Mouse (Mus musculus) kidney, embryonic 16.5 days (tissue): Measurements from ENCODE around the gene P2rx2. TPM values are rescaled to one million over a fixed set of nuclear protein-coding genes. Genes with fewer than 3 reads are reported as not detected.

Source experiments
- ATAC-seq: fragments of 200-750 bp; cut with Nextera tagmentation; 2 replicates; pipeline ENCODE4 v1.8.0; 2017; ENCODE audit warnings: moderate TSS enrichment; ENCODE audit not compliant: low FRiP score, low TSS enrichment
- H3K27ac ChIP-seq: fragments of 300-500 bp; sonication (generic); 2 replicates; pipeline ENCODE4 v1.5.1; 2014; ENCODE audit warnings: low read length
- H3K27me3 ChIP-seq: fragments of 300-500 bp; sonication (generic); 2 replicates; pipeline ENCODE4 v1.6.1; 2014; ENCODE audit warnings: low read length, control low read depth, mixed read lengths; ENCODE audit not compliant: insufficient read depth
- H3K36me3 ChIP-seq: fragments of 300-500 bp; sonication (generic); 2 replicates; pipeline ENCODE4 v1.6.1; 2014; ENCODE audit warnings: low read length, control low read depth, mixed read lengths; ENCODE audit not compliant: insufficient read depth
- H3K4me1 ChIP-seq: fragments of 300-500 bp; sonication (generic); 2 replicates; pipeline ENCODE4 v1.6.1; 2014; ENCODE audit warnings: low read length, control low read depth, mixed read lengths; ENCODE audit not compliant: insufficient read depth
- H3K4me2 ChIP-seq: fragments of 300-500 bp; sonication (generic); replicated peaks from 2 replicates; pipeline ENCODE4 v1.6.1; 2014; ENCODE audit warnings: low read depth, low read length
- H3K4me3 ChIP-seq: fragments of 300-500 bp; sonication (generic); 2 replicates; pipeline ENCODE4 v1.5.1; 2014; ENCODE audit warnings: mild to moderate bottlenecking, low read length
- H3K9ac ChIP-seq: fragments of 300-500 bp; sonication (generic); replicated peaks from 2 replicates; pipeline ENCODE4 v1.6.1; 2014; ENCODE audit warnings: low read length
- H3K9me3 ChIP-seq: fragments of 300-500 bp; sonication (generic); 2 replicates; pipeline ENCODE4 v1.6.1; 2016; ENCODE audit warnings: low read length, control low read depth
- WGBS: fragments of 180-500 bp; shearing (Covaris S2); extraction: QIAGEN DNeasy Blood & Tissue Kit; methylation state at CpG from one replicate; pipeline ENCODE4 v1.1.7; 2014; 5-methylcytosine and 5-hydroxymethylcytosine counted together
- polyA plus RNA-seq: library from polyadenylated mRNA; unstranded; fragments of >200 nt; fragmentation: Nextera tagmentation; extraction: Ambion mirVana; gene quantifications from 2 replicates; pipeline ENCODE4 v1.2.1, GENCODE M21; 2015

Gene P2rx2
- polyA plus RNA-seq, 1 experiment from 2014 or later, result 1.2 TPM

DNA sequence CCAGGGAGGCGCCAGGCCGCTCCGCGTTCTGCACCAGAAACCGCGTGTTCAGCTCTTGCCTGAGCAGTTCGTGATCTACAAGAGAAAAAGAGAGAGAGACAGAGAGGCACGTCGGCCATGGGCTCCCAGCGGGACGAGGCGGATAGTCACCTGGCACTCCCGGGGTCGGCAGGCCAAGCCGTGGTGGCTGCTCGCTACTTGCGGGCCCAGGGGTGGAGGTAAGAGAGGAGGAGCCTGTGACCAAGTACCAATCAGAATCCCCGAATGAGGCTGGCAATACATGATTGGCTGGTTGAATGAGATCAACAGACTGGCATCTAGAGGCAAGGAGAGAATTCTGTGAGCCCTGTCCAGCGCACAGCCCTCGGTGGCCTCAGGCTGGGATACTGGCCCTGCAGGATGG, 35.2 kb upstream of the P2rx2 start:
- H3K9me3 ChIP-seq, result no peaks in the 10 kb centered on the region
- no peak overlapping the region for H3K4me2 ChIP-seq
- peaks cover 36% of the 10 kb centered on the region for H3K36me3 ChIP-seq
- no peaks in the 10 kb centered on the region for H3K27me3 ChIP-seq
- peak; percentile 60; the same call in 1 of the 2 replicates for ATAC-seq
- no peaks in the 10 kb centered on the region for H3K4me1 ChIP-seq
- H3K27ac ChIP-seq, result no peak overlapping the region
- no peak overlapping the region for H3K9ac ChIP-seq
- no peak overlapping the region for H3K4me3 ChIP-seq
- 42% methylated on average over 20 of the region's 20 CpGs for WGBS

DNA sequence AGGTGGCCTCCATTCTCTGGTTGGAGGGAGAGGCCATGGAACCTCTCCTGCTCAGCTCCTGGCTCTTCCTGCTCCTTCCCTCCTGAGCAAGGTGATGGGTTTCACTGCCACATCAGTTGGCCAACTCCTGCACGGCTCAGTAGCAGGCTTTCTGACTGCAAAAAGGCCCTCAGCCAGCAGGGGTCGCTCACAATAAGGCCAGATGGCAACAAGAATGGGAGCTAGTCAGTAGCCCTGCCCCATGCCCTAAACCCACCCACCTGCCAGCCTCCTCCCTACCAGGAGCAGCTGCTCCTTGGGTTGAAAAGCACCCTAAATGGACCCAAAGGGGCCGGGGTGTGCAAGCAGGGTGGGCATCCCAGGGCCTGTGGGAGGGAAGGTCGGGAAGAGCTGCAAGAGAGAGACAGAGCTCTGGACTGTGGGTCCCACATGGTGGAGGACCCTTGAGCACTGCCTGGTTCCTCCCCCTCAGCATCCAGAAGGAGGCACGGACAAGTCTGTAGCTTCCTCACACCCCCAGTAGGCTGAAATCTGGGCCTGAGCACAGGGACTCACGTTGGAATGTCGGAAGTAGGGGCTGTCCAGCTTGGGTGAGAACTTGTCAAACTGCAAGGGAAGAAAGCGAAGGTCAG, 33.9 kb upstream of the P2rx2 start:
- H3K36me3 ChIP-seq, result peaks cover 36% of the 10 kb centered on the region
- H3K27ac ChIP-seq, result no peak overlapping the region
- H3K4me1 ChIP-seq, result no peaks in the 10 kb centered on the region
- H3K9ac ChIP-seq, result no peak overlapping the region
- WGBS, result 48% methylated on average over 8 of the region's 8 CpGs
- no peak overlapping the region for H3K4me3 ChIP-seq
- H3K27me3 ChIP-seq, result no peaks in the 10 kb centered on the region
- no peaks in the 10 kb centered on the region for H3K9me3 ChIP-seq
- no peak for ATAC-seq
- no peak overlapping the region for H3K4me2 ChIP-seq

DNA sequence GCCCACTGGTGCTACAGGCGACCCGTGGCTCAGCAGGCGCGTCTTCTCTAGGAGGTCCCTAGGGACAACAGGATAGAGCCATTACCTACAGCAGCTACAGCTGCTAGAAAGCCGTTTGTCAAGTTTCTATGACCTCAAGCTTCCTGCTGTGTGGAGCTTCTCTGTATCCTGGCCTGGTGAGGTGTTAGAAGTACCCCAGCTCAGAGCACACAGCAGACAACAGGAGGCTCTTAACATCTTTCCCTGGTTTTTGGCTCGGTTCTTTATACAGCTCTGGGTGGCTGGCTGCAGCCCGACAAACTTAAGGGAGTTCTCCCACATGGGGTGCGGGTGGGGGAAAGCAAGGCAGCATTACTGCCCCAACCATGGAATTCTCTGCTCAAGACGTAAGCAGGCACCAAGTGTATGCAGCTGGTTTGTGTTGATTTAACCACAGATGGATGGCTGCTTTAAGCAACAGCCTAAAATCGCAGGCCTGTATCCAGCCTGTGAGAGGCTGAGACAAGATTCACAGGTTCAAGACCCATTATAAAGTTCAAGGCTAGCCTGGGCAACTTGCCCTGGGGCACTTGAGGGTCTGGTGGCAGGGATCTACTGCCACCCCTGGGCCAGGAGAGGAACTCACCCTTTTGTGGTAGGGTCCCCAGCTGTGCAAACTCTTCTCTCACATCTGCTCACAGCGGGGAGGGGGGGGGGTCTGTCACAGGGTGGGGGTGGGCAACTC, 21.0 kb upstream of the P2rx2 start:
- peak overlapping the region; percentile 72 for H3K9ac ChIP-seq

DNA sequence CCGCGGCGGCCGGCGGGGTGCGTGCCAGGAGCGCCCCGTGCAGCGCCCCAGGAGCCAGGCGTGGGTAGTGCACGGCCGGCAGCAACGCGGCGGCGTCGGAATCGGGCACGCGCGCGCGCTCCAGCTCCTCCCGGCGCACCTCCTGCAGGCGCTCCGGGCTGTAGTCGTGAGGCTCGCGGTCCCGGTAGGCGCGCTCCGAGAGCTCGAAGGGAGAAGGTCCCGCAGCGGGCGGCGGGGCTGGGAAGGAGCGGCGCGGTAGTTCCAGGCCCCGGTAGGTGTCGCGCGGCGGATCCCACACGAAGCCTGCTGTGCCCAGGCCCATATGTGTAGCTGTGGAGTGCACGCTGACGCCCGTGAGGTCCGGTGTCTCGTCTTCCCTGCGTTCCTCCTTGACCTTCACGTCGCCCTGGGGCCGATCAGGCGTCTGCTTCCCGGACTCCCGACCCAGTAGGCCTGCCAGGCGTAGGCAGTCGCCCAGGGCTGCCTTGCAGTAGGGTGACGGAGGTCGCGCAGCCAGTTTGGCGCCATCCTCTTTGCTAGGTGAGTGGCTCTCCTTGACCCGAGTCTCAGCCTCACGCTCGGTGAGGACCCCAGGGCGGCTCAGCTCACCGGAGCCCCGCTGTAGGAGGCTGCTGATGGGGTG, 20.3 kb upstream of the P2rx2 start:
- peak overlapping the region; percentile 74 for H3K4me2 ChIP-seq
- H3K4me1 ChIP-seq, result peaks cover 8% of the 10 kb centered on the region; the same call in 1 of the 2 replicates
- peak overlapping the region; percentile 49 for H3K4me3 ChIP-seq
- no peaks in the 10 kb centered on the region for H3K9me3 ChIP-seq
- peaks cover 6% of the 10 kb centered on the region for H3K36me3 ChIP-seq
- peak overlapping the region; percentile 72 for H3K9ac ChIP-seq
- peak; percentile 82 for ATAC-seq
- H3K27me3 ChIP-seq, result no peaks in the 10 kb centered on the region
- H3K27ac ChIP-seq, result peak overlapping the region; percentile 51; the same call in 1 of the 2 replicates
- 2% methylated on average over 55 of the region's 72 CpGs for WGBS

More for the DNA sequence above, 21.0 kb upstream of the P2rx2 start:
- H3K9me3 ChIP-seq, result no peaks in the 10 kb centered on the region
- H3K4me1 ChIP-seq, result peaks cover 8% of the 10 kb centered on the region; the same call in 1 of the 2 replicates
- peak; percentile 1; the same call in 1 of the 2 replicates for ATAC-seq
- H3K27me3 ChIP-seq, result no peaks in the 10 kb centered on the region
- 34% methylated on average over 11 of the region's 11 CpGs for WGBS
- H3K4me2 ChIP-seq, result peak overlapping the region; percentile 74
- H3K4me3 ChIP-seq, result peak overlapping the region; percentile 49
- peaks cover 12% of the 10 kb centered on the region for H3K36me3 ChIP-seq
- peak overlapping the region; percentile 51; the same call in 1 of the 2 replicates for H3K27ac ChIP-seq

DNA sequence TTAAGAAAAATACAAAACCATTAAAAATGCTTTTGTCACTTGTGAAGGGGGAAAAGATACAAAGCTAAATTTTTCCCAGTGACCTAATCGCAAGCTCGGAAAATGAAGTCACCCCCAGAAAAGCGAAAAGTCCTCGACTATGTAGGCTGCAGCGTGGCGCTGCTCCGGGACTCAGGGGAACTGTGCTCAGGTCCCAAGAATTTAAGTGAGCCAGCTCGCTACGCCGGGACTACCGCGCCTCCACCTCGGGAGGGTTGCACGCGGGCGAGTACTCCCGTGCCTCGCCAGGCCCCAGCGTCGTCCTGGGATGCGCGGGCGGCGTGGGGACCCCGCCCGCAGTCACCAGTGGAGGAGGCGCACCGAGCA, 19.8 kb upstream of the P2rx2 start:
- Histone ChIP-seq H3K9me3 (no peaks in the 10 kb centered on the region), H3K27ac (no peak overlapping the region), H3K36me3 (peaks cover 5% of the 10 kb centered on the region), H3K9ac (peak overlapping the region; percentile 72), H3K27me3 (no peaks in the 10 kb centered on the region), H3K4me3 (peak overlapping the region; percentile 49), H3K4me1 (peaks cover 8% of the 10 kb centered on the region; the same call in 1 of the 2 replicates), H3K4me2 (peak overlapping the region; percentile 74)
- peak; percentile 69 for ATAC-seq
- WGBS, result 1% methylated on average over 28 of the region's 28 CpGs

DNA sequence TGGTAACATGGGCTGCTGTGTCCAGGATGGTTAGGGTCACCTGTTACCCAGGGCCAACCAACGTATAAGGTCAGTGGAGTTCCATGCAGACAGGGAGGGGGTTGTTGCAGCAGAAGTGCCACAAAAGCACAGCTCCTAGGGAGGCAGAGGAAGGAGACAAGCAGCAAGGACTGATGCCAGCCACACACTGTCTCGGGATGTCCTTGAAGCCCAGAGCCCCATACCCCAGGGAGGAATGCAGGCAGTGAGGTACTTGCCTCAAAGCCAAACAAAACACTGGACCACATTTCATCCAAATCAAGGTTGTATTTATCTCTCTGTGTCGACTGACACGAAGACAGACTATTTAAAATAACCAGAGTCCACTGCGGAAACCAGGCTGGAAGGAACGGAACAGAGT, 18.5 kb upstream of the P2rx2 start:
- no peak overlapping the region for H3K27ac ChIP-seq
- no peak overlapping the region for H3K9ac ChIP-seq
- no peaks in the 10 kb centered on the region for H3K36me3 ChIP-seq
- H3K27me3 ChIP-seq, result no peaks in the 10 kb centered on the region
- H3K4me3 ChIP-seq, result no peak overlapping the region
- no peaks in the 10 kb centered on the region for H3K9me3 ChIP-seq
- WGBS, result 77% methylated on average over 6 of the region's 6 CpGs
- H3K4me1 ChIP-seq, result peaks cover 8% of the 10 kb centered on the region; the same call in 1 of the 2 replicates
- H3K4me2 ChIP-seq, result no peak overlapping the region
- ATAC-seq, result no peak

DNA sequence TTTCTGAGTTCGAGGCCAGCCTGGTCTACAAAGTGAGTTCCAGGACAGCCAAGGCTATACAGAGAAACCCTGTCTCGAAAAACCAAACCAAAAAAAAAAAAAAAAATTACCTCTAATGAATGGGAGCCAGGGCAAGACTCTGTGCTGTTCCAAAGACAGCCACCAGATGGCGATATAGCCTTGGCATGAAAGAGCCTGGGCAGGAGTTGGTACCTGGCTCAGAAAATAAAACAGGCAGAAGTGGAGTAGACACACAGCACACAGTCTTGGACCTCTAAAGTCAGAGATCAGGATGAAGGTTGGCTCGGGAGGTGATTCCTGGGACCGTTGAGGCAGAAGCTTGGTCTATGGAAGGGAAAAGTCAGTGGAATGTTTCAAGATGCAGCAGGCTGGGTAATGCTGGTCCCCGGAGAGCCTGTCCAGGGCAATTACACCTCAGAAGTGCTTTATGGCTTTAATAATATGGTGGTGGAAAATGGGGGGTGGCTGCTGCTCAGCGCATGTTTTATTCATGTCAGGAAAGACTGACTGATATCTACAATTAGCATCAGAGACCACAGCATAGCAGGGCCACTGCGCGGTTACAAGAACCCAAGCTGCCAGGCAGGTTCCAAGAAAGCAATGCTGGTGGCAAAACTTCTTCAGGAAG, 14.6 kb upstream of the P2rx2 start:
- peak; percentile 58; the same call in 1 of the 2 replicates for ATAC-seq
- Histone ChIP-seq H3K4me2 (no peak overlapping the region), H3K9me3 (no peaks in the 10 kb centered on the region), H3K9ac (no peak overlapping the region), H3K27me3 (0 out of 2 replicates have a peak, but pooled peaks cover 3% of the 10 kb centered on the region), H3K4me3 (no peak overlapping the region), H3K36me3 (no peaks in the 10 kb centered on the region), H3K4me1 (no peaks in the 10 kb centered on the region), H3K27ac (no peak overlapping the region)
- WGBS, result 31% methylated on average over 9 of the region's 9 CpGs

DNA sequence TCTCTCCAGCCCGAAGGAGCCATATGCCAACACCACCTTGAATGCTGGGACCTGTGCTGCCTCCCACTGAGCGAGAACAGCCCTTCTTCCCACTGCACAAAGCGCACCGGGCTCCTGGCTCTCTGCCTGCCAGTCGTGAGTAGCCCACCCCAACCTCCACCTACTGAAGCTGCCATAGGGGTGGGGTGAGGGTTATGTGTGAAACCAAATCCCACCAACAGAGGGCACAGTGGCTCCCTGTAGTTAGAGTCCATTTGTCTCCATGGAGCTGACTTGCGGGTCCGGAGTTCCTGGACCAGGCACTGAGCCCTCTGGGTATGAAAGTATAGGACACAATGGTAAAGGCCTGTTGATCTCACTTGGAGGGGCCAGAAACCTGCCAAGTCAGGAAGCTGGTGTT, 11.7 kb upstream of the P2rx2 start:
- no peak overlapping the region for H3K4me3 ChIP-seq
- H3K27ac ChIP-seq, result no peak overlapping the region
- H3K9ac ChIP-seq, result no peak overlapping the region
- no peak overlapping the region for H3K4me2 ChIP-seq
- WGBS, result 15% methylated on average over 7 of the region's 7 CpGs
- no peaks in the 10 kb centered on the region for H3K9me3 ChIP-seq
- no peaks in the 10 kb centered on the region for H3K4me1 ChIP-seq
- H3K36me3 ChIP-seq, result no peaks in the 10 kb centered on the region
- 0 out of 2 replicates have a peak, but pooled peaks cover 3% of the 10 kb centered on the region for H3K27me3 ChIP-seq
- no peak for ATAC-seq

DNA sequence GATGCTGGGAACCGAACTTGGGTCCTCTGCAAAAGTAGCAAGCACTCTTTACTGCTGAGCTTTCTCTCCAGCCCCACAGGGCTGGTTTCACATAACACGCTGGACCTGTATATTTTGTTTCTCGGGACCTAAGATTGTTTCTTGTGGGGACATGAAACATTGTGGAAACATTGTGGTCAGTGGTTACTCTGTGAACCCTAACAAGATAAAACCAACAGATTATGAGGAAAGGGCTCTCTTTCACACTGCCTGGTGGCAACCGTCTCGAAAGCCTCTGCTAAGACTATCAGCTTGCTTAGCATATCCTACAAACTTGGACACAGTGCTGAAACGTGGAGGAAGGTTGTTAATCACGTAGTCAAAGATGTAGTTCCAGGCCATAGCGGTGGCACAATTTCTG, 4.0 kb upstream of the P2rx2 start:
- Histone ChIP-seq H3K9me3 (no peaks in the 10 kb centered on the region), H3K4me1 (peaks cover 15% of the 10 kb centered on the region; the same call in 1 of the 2 replicates), H3K4me3 (no peak overlapping the region), H3K27me3 (peaks cover 4% of the 10 kb centered on the region), H3K4me2 (no peak overlapping the region), H3K36me3 (no peaks in the 10 kb centered on the region), H3K9ac (no peak overlapping the region), H3K27ac (no peak overlapping the region)
- no peak for ATAC-seq
- WGBS, result 72% methylated on average over 8 of the region's 8 CpGs
